Mouse (Mus musculus) common myeloid progenitor, adult 5-6 weeks (primary cell): ENCODE results near the gene Olfr10. TPM values are rescaled to one million over a fixed set of nuclear protein-coding genes. Genes with fewer than 3 reads are reported as not detected.
A peak's percentile ranks its signal among the peaks of the same experiment; 100 is the strongest.
"Not testable (repeated sequence)": the region's sequence is repeated elsewhere in the genome, so short reads cannot be mapped to it uniquely, and the experiment has no call there.

Source experiments
- ATAC-seq: replicated peaks from 2 replicates; pipeline ENCODE4 v1.8.0; 2016; ENCODE audit warnings: low read depth, mild to moderate bottlenecking, moderate TSS enrichment, inconsistent platforms; ENCODE audit not compliant: poor library complexity, severe bottlenecking
- total RNA-seq: library from RNA; stranded (forward); fragments of 200-1000, 187-1606 nt; gene quantifications from 2 replicates; pipeline ENCODE4 v1.2.3, GENCODE M21; 2017

Olfr10 gene
- total RNA-seq, 1 experiment from 2014 or later = not detected

DNA sequence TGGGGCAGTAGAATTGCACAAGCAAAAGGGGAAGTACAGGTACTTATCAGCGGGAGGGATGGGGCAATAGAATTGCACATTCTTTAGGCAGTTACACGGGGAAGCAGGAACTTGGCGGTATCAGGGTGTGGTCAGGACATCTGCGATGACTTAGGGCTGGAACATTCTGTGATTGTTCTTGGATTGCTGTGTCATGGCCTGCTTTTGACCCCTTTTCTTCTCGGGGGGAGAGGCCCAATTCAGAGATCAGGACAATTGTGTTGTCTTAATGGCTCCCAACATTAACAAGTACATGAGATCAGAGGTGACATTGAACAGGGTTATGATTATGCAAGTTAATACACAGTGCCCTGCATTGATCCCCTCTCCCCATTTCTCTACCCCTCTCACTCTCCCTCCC is 4.0 kb downstream of the Olfr10 start:
- not testable (repeated sequence) for ATAC-seq

DNA sequence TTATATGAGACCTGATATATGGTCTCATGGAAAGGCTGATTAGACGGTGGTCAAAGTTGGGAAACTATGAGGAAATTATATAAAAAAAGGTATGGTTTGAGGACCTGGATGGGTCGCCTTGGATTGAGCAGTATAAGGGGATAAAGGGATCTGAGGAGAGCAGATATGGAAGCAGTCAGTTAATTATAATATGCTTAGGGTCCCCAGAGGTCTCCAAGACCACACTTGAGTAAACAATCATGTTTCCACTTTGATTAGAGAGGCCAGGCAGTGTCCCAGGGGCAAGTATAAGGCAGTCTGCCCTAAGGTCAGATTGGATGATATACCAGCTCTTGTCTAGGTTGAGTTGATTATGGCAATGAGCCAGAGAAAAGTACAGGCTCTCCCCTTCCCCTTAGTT is 17.9 kb downstream of the Olfr10 start, which contains the start of gene Olfr1391:
TSS of gene Olfr1391 (plus strand) at position 301 of the 400 bp plus-strand sequence.
- ATAC-seq = no peak

DNA sequence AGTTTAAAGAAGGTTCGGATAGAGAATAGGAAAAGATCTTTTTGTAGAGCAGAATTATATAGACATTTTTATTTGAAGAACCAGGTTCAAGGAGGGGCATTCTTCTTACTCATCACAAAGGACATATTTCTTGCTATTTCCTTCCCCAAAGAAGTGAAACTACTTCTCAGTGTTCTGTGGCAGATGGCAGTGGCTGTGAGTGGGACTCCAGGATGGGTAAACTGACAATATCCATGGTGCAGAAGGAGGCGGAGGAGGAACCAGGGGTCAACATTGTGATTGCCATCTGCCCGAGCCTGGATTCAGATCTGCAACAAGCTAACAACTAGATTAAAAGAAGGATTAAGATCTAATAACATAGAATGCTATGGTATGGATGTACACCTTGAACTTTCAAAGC is 22.2 kb downstream of the Olfr10 start:
- ATAC-seq = no peak

DNA sequence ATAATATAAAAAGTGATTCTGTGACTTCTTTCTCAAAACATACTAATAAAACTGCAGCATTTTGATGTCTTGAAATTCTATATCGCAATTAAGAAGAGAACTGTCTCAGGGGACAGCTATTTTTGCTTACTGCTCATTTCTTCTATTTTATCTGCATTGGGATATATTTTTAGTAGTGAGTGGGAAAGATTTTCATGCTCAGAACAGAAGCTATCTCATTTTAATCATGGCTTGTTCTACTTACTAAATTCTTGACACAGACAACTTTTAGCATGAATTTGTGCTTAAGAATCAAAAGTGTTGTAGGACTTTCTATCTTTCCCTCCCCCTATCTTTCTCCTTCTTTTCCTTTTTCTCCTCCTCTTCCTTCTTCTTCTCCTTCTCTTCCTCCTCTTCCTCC is 25.1 kb downstream of the Olfr10 start:
- no peak for ATAC-seq

DNA sequence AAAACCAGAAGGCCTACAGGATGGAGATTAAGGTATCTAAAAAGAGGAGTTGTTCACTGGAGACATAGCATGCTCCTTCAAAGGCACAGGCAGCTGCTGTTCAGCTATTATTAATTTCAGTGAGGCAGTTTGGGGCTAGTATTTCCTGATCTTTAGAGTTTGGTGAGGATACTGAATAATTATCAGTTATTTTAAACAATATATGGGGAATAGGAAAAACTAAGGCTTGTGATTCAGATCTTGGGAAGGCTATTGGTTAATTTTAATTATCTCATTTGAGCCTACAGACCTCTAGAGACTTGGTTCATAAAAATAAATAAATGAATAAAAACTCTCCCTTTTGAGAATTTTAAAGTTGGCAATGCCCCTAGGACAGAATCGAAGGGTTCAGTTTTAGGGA is 30.3 kb downstream of the Olfr10 start, which contains the start of gene Olfr1390:
TSS of gene Olfr1390 (plus strand) at position 301 of the 400 bp plus-strand sequence.
- no peak for ATAC-seq

DNA sequence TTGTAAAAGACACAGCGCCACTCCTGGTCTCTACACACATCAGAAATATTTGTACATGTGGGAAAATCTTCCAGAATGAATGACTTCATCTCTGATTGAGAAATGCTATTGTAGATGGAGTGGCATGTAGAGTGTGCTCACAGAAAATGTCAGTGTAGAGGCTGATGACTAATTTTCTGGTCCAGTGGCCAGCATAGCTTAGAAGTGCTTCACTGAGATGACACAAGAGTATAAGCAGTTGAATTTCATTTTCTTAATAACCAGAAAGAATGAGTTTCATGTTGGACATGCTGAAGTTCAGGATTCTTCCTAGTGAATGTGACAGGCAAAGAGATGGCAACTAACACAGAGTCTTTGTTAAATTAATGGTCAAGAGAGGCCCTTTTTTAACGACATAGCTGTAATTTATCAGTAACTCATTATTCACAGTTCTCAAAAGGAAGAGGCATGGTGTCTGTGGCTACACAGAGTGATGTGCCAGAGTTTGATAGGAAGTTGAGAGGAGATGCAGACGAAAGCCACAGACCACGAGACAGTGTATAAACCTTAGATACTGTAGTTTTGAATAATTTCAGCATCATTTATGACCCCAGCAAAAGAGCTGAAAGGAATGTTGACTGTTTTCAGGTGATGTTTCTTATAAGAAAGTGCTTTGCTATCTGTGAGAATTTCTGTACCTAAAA is 32.8 kb downstream of the Olfr10 start:
- ATAC-seq = peak; percentile 94

Other genes starting within 250 kb of the Olfr10 start
- gene Tgtp2, start 240.5 kb upstream of the Olfr10 start, total RNA-seq = 190 and 320 TPM in 2 replicates
- gene Ifi47, start 228.2 kb upstream of the Olfr10 start, total RNA-seq = 58.3 and 68.1 TPM in 2 replicates
- not detected in 2 replicates for gene Olfr1396, start 189.9 kb upstream of the Olfr10 start, total RNA-seq
- not detected in 2 replicates for gene Olfr1395, start 162.5 kb upstream of the Olfr10 start, total RNA-seq
- not detected in 2 replicates for gene Olfr1394, start 150.4 kb upstream of the Olfr10 start, total RNA-seq
- gene Btnl9, start 117.6 kb upstream of the Olfr10 start, total RNA-seq = 11.1 and 13.6 TPM in 2 replicates
- gene Zfp62, start 101.4 kb upstream of the Olfr10 start, total RNA-seq = 149 and 168 TPM in 2 replicates
- gene Mgat1, start 60.5 kb upstream of the Olfr10 start, total RNA-seq = 54.5 and 81.2 TPM in 2 replicates
- gene Olfr1393, start 26.4 kb upstream of the Olfr10 start, total RNA-seq = not detected in 2 replicates
- gene Olfr1392, start 19.5 kb upstream of the Olfr10 start, total RNA-seq = not detected in 2 replicates
- not detected in 2 replicates for gene Olfr1391, start 18.0 kb downstream of the Olfr10 start, total RNA-seq
- gene Olfr1390, start 30.4 kb downstream of the Olfr10 start, total RNA-seq = not detected in 2 replicates
- gene Olfr1389, start 118.3 kb downstream of the Olfr10 start, total RNA-seq = not detected in 2 replicates
- 0.05 and 0.37 TPM in 2 replicates for gene Olfr1388, start 131.9 kb downstream of the Olfr10 start, total RNA-seq
- gene Olfr1387, start 150.6 kb downstream of the Olfr10 start, total RNA-seq = not detected in 2 replicates
- gene Olfr1386, start 160.3 kb downstream of the Olfr10 start, total RNA-seq = not detected in 2 replicates
- not detected in 2 replicates for gene Olfr1385, start 184.3 kb downstream of the Olfr10 start, total RNA-seq
- gene Olfr1384, start 202.0 kb downstream of the Olfr10 start, total RNA-seq = not detected in 2 replicates
- not detected in 2 replicates for gene Olfr1383, start 214.9 kb downstream of the Olfr10 start, total RNA-seq
- not detected in 2 replicates for gene Olfr1382, start 223.5 kb downstream of the Olfr10 start, total RNA-seq
- gene Olfr1381, start 238.7 kb downstream of the Olfr10 start, total RNA-seq = not detected in 2 replicates